Mouse (Mus musculus): ENCODE results near the gene Gsdma2.
"Not testable (repeated sequence)": the region's sequence is repeated elsewhere in the genome, so short reads cannot be mapped to it uniquely, and the experiment has no call there.

- TF ChIP-seq CTCF (IDR thresholded peaks at IDR 0.05; ENCODE audit: control insufficient read depth, insufficient read depth, insufficient replicate concordance, low read depth, low read length): 0 out of 2 replicates have a peak, but pooled peaks have one; percentile 16
- TF ChIP-seq POLR2A (IDR thresholded peaks at IDR 0.05; ENCODE audit: control insufficient read depth, low read depth, low read length): not testable (repeated sequence)
These were observed 26.6 kb downstream of the Gsdma2 start for GRCm38 (mm10) chr11:98673136-98673535.
